Mouse (Mus musculus): ENCODE data around the gene Pfkl. TPM values are rescaled to one million over a fixed set of nuclear protein-coding genes. Genes with fewer than 3 reads are reported as not detected.
A peak's percentile ranks its signal among the peaks of the same experiment; 100 is the strongest.

Gene Pfkl
- polyA plus RNA-seq, 1 experiment from 2014 or later = 78.8 TPM

DNA sequence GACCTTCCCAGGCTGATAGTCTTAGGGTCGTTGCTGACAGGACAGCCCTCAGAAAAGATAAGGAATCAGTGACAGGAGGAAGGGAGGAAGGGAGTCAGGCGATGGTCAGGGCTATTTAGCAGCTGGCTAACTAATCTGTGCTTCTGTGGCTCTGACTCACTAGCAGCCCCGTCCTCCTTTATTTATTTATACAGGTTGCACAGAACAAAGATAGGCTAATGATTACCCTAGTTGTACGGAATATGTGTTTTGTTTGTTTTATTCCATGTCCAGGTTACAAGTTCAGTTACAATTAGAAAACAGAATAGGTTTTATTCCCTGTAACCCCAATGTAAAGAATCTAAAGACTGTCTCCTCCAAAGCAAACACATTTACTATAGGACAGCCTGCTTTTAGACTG lies 34.2 kb downstream of the Pfkl start:
- Histone ChIP-seq H3K36me3 (ENCODE audit: insufficient read depth, low read length) (no peaks in the 10 kb centered on the region), H3K27ac (no peak overlapping the region), H3K4me3 (replicated peaks; ENCODE audit: low read depth, low read length) (no peak overlapping the region), H3K9me3 (replicated peaks; ENCODE audit: low read length) (no peaks in the 10 kb centered on the region), H3K27me3 (ENCODE audit: insufficient read depth, low read length) (no peaks in the 10 kb centered on the region), H3K4me1 (replicated peaks; ENCODE audit: insufficient read depth, low read length) (0 out of 2 replicates have a peak, but pooled peaks cover 3% of the 10 kb centered on the region), H3K4me2 (ENCODE audit: low read length) (no peak overlapping the region), H3K9ac (ENCODE audit: low read depth, low read length) (no peak overlapping the region)
- no peak for TF ChIP-seq CTCF (IDR thresholded peaks at IDR 0.05; ENCODE audit: low read depth)
- DNase-seq (ENCODE audit: low spot score) (no peak), ATAC-seq (replicated peaks; ENCODE audit: low FRiP score, low read depth) (no peak)
- 20% methylated on average over 4 of the region's 4 CpGs for whole genome bisulfite sequencing

- Histone ChIP-seq H3K9ac (ENCODE audit: low read depth, low read length) (no peak overlapping the region), H3K4me3 (replicated peaks; ENCODE audit: low read depth, low read length) (no peak overlapping the region), H3K4me1 (replicated peaks; ENCODE audit: insufficient read depth, low read length) (0 out of 2 replicates have a peak, but pooled peaks cover 3% of the 10 kb centered on the region), H3K36me3 (ENCODE audit: insufficient read depth, low read length) (no peaks in the 10 kb centered on the region), H3K27me3 (ENCODE audit: insufficient read depth, low read length) (no peaks in the 10 kb centered on the region), H3K9me3 (replicated peaks; ENCODE audit: low read length) (no peaks in the 10 kb centered on the region), H3K4me2 (ENCODE audit: low read length) (no peak overlapping the region), H3K27ac (no peak overlapping the region)
- 71% methylated on average over 5 of the region's 5 CpGs for WGBS
- ATAC-seq (replicated peaks; ENCODE audit: low FRiP score, low read depth) = no peak
- no peak for DNase-seq (ENCODE audit: low spot score)
- TF ChIP-seq CTCF (IDR thresholded peaks at IDR 0.05; ENCODE audit: low read depth) = no peak
Measured at GRCm38 (mm10) chr10:77974811-77975210, 35.1 kb downstream of the Pfkl start.

DNA sequence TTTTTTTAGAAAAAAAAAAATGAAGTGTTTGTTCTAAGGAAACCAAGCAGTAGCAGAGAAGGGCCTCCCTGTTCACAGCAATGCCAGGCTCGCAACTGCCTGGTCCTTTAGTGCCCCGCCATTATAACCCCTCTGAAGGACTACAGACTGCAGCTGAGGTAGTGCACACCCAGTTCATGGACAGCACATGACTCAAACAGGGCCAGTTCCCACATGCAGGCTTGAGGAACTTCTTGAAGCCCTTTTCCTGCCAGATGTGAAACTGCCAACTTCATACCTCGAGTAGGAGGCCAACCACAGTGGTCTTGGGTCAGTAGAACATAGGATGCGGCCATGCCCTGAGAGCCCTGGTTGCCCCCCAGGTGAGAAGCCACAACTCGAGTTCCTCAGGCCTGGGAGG lies 35.6 kb downstream of the Pfkl start:
- DNase-seq (ENCODE audit: low spot score) = no peak
- TF ChIP-seq CTCF (IDR thresholded peaks at IDR 0.05; ENCODE audit: low read depth) = no peak
- Histone ChIP-seq H3K27ac (no peak overlapping the region), H3K36me3 (ENCODE audit: insufficient read depth, low read length) (no peaks in the 10 kb centered on the region), H3K27me3 (ENCODE audit: insufficient read depth, low read length) (0 out of 2 replicates have a peak, but pooled peaks cover 3% of the 10 kb centered on the region), H3K4me2 (ENCODE audit: low read length) (no peak overlapping the region), H3K4me3 (replicated peaks; ENCODE audit: low read depth, low read length) (no peak overlapping the region), H3K4me1 (replicated peaks; ENCODE audit: insufficient read depth, low read length) (0 out of 2 replicates have a peak, but pooled peaks cover 7% of the 10 kb centered on the region), H3K9ac (ENCODE audit: low read depth, low read length) (no peak overlapping the region), H3K9me3 (replicated peaks; ENCODE audit: low read length) (no peaks in the 10 kb centered on the region)
- no peak for ATAC-seq (replicated peaks; ENCODE audit: low FRiP score, low read depth)
- 65% methylated on average over 5 of the region's 5 CpGs for WGBS

- 0 out of 2 replicates have a peak, but pooled peaks cover 3% of the 10 kb centered on the region for H3K27me3 ChIP-seq (ENCODE audit: insufficient read depth, low read length)
- no peak overlapping the region for H3K4me2 ChIP-seq (ENCODE audit: low read length)
- H3K4me3 ChIP-seq (replicated peaks; ENCODE audit: low read depth, low read length) = no peak overlapping the region
- DNase-seq (ENCODE audit: low spot score) (peak; percentile 28), ATAC-seq (replicated peaks; ENCODE audit: low FRiP score, low read depth) (no peak)
- no peaks in the 10 kb centered on the region for H3K9me3 ChIP-seq (replicated peaks; ENCODE audit: low read length)
- 0 out of 2 replicates have a peak, but pooled peaks cover 4% of the 10 kb centered on the region for H3K4me1 ChIP-seq (replicated peaks; ENCODE audit: insufficient read depth, low read length)
- H3K36me3 ChIP-seq (ENCODE audit: insufficient read depth, low read length) = no peaks in the 10 kb centered on the region
- peak; percentile 39 for TF ChIP-seq CTCF (IDR thresholded peaks at IDR 0.05; ENCODE audit: low read depth)
- no peak overlapping the region for H3K27ac ChIP-seq
- WGBS = 60% methylated on average over 17 of the region's 17 CpGs
- H3K9ac ChIP-seq (ENCODE audit: low read depth, low read length) = no peak overlapping the region
Measured at GRCm38 (mm10) chr10:77971709-77972553, 38.0 kb downstream of the Pfkl start.

GRCm38 (mm10) chr10:77971191-77971590 lies 38.7 kb downstream of the Pfkl start:
- Histone ChIP-seq H3K9me3 (replicated peaks; ENCODE audit: low read length) (no peaks in the 10 kb centered on the region), H3K36me3 (ENCODE audit: insufficient read depth, low read length) (no peaks in the 10 kb centered on the region), H3K4me2 (ENCODE audit: low read length) (no peak overlapping the region), H3K27ac (no peak overlapping the region), H3K4me3 (replicated peaks; ENCODE audit: low read depth, low read length) (no peak overlapping the region), H3K27me3 (ENCODE audit: insufficient read depth, low read length) (0 out of 2 replicates have a peak, but pooled peaks cover 3% of the 10 kb centered on the region), H3K4me1 (replicated peaks; ENCODE audit: insufficient read depth, low read length) (0 out of 2 replicates have a peak, but pooled peaks cover 4% of the 10 kb centered on the region), H3K9ac (ENCODE audit: low read depth, low read length) (no peak overlapping the region)
- 75% methylated on average over 10 of the region's 10 CpGs for WGBS
- no peak for ATAC-seq (replicated peaks; ENCODE audit: low FRiP score, low read depth)
- TF ChIP-seq CTCF (IDR thresholded peaks at IDR 0.05; ENCODE audit: low read depth) = no peak
- DNase-seq (ENCODE audit: low spot score) = no peak

DNA sequence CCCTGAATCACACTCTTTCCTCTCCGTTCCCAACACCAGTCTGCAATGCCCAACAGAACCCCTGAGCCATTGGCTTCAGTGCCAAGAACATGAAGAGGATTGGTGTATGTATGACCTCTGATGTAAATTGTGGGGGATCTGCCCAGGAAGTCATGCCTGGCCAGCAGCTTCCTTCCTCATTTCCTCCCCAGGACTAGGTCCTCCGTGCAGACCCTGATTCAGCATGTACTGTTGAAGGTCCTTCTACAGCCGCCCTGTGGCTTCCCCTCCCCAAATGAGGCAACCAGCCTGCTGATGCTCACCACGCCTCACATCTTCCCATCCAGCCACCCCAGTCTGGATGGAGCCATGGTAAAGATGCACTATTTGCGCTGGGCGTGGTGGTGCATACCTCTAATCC lies 39.4 kb downstream of the Pfkl start, which contains the start of gene Trpm2:
Gene Trpm2 (minus strand): TSS at position 83 of the 400 bp plus-strand sequence.
- Histone ChIP-seq H3K36me3 (ENCODE audit: insufficient read depth, low read length) (no peaks in the 10 kb centered on the region), H3K27ac (no peak within 1 kb of the TSS), H3K4me1 (replicated peaks; ENCODE audit: insufficient read depth, low read length) (0 out of 2 replicates have a peak, but pooled peaks cover 4% of the 10 kb centered on the region), H3K27me3 (ENCODE audit: insufficient read depth, low read length) (0 out of 2 replicates have a peak, but pooled peaks cover 3% of the 10 kb centered on the region), H3K4me2 (ENCODE audit: low read length) (peak within 1 kb of the TSS; percentile 50), H3K4me3 (replicated peaks; ENCODE audit: low read depth, low read length) (peak within 1 kb of the TSS; percentile 20; the same call in 1 of the 2 replicates), H3K9ac (ENCODE audit: low read depth, low read length) (peak within 1 kb of the TSS; percentile 35; the same call in 1 of the 2 replicates), H3K9me3 (replicated peaks; ENCODE audit: low read length) (no peaks in the 10 kb centered on the region)
- DNase-seq (ENCODE audit: low spot score) (no peak), ATAC-seq (replicated peaks; ENCODE audit: low FRiP score, low read depth) (no peak)
- 78% methylated on average over 6 of the region's 6 CpGs for WGBS
- TF ChIP-seq CTCF (IDR thresholded peaks at IDR 0.05; ENCODE audit: low read depth) = no peak

Measured in kidney, postnatal 0 days (tissue).